Mouse (Mus musculus) heart, embryonic 13.5 days (tissue): Measurements from ENCODE around the gene Klf5. TPM values are rescaled to one million over a fixed set of nuclear protein-coding genes. Genes with fewer than 3 reads are reported as not detected.
A peak's percentile ranks its signal among the peaks of the same experiment; 100 is the strongest.

Source experiments
- ATAC-seq: fragments of 200-750 bp; cut with Nextera tagmentation; 2 replicates; pipeline ENCODE4 v1.8.0; 2017; ENCODE audit warnings: moderate TSS enrichment; ENCODE audit not compliant: insufficient number of reproducible peaks, low FRiP score, low TSS enrichment; ENCODE audit errors: extremely low read depth
- H3K27ac ChIP-seq: fragments of 300-500 bp; sonication (generic); replicated peaks from 2 replicates; pipeline ENCODE4 v1.5.1; 2015; ENCODE audit warnings: moderate library complexity, mild to moderate bottlenecking, inconsistent platforms
- H3K27me3 ChIP-seq: fragments of 300-500 bp; sonication (generic); replicated peaks from 2 replicates; pipeline ENCODE4 v1.6.1; 2015; ENCODE audit warnings: mild to moderate bottlenecking, inconsistent platforms
- H3K36me3 ChIP-seq: fragments of 300-500 bp; sonication (generic); 2 replicates; pipeline ENCODE4 v1.6.1; 2015; ENCODE audit warnings: mild to moderate bottlenecking, inconsistent platforms
- H3K4me1 ChIP-seq: fragments of 300-500 bp; sonication (generic); 2 replicates; pipeline ENCODE4 v1.6.1; 2015; ENCODE audit warnings: inconsistent platforms
- H3K4me2 ChIP-seq: fragments of 300-500 bp; sonication (generic); 2 replicates; pipeline ENCODE4 v1.6.1; 2015; ENCODE audit warnings: inconsistent platforms, mild to moderate bottlenecking, moderate library complexity
- H3K4me3 ChIP-seq: fragments of 300-500 bp; sonication (generic); 2 replicates; pipeline ENCODE4 v1.5.1; 2015; ENCODE audit warnings: moderate library complexity, mild to moderate bottlenecking, inconsistent platforms
- H3K9ac ChIP-seq: fragments of 300-500 bp; sonication (generic); 2 replicates; pipeline ENCODE4 v1.6.1; 2015; ENCODE audit warnings: inconsistent platforms, mild to moderate bottlenecking, moderate library complexity
- H3K9me3 ChIP-seq: fragments of 300-500 bp; sonication (generic); 2 replicates; pipeline ENCODE4 v1.6.1; 2016; ENCODE audit warnings: inconsistent platforms
- WGBS: fragments of 180-500 bp; shearing (Covaris S2); methylation state at CpG from one replicate; pipeline ENCODE4 v1.1.7; 2015; ENCODE audit warnings: mixed read lengths; 5-methylcytosine and 5-hydroxymethylcytosine counted together
- polyA plus RNA-seq: library from polyadenylated mRNA; unstranded; fragments of >200 nt; fragmentation: Nextera tagmentation; extraction: Ambion mirVana; gene quantifications from 2 replicates; pipeline ENCODE4 v1.2.1, GENCODE M21; 2015

Klf5 gene
- polyA plus RNA-seq, 1 experiment from 2014 or later: 2.3 TPM

DNA sequence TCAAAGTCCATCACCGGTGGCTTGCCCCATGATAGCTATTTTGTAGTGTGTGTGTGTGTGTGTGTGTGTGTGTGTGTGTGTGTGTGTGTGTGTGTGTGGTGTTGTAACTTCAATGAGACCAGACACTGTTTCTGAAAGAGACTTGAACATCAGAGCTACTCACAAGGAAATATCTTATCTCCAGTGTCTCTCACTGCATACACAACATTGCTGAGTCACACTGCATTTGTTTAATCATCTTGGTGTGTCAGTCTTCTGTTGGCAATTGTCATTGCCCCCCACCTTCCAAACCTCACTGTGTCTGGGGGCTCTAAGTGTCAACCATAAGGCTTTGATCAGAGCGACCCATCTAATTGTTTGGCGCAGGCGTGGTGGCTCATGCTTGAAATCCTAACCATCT lies 13.0 kb upstream of the Klf5 start:
- no peak overlapping the region for H3K27ac ChIP-seq
- ATAC-seq: no peak
- H3K27me3 ChIP-seq: no peaks in the 10 kb centered on the region
- no peak overlapping the region for H3K4me3 ChIP-seq
- no peaks in the 10 kb centered on the region for H3K36me3 ChIP-seq
- H3K9me3 ChIP-seq: no peaks in the 10 kb centered on the region
- no peak overlapping the region for H3K4me2 ChIP-seq
- no peaks in the 10 kb centered on the region for H3K4me1 ChIP-seq
- no peak overlapping the region for H3K9ac ChIP-seq
- 76% methylated on average over 4 of the region's 4 CpGs for WGBS

DNA sequence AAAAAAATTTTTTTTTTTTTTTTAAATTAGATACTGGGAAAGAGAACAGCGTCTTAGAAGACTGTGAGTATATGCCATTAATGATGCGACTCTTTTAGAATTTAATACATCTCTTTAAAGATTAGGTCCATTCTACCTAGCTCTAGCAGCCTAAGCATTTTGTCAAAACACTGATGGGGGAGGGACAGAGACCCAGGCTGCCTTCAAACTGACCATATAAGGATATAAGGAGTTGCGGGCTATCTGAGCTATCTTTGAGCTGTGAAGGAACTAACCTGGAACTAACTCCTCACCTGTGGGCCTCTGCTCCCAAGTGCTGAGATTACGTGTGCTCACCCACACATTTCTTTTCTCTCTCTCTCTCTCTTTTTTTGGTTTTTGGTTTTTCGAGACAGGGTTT lies 6.3 kb upstream of the Klf5 start:
- Histone ChIP-seq H3K4me1 (peaks cover 9% of the 10 kb centered on the region), H3K27me3 (0 out of 2 replicates have a peak, but pooled peaks cover 5% of the 10 kb centered on the region), H3K4me2 (no peak overlapping the region), H3K27ac (no peak overlapping the region), H3K36me3 (no peaks in the 10 kb centered on the region), H3K9me3 (no peaks in the 10 kb centered on the region), H3K4me3 (no peak overlapping the region), H3K9ac (no peak overlapping the region)
- ATAC-seq: no peak
- 90% methylated on average over 5 of the region's 5 CpGs for WGBS

DNA sequence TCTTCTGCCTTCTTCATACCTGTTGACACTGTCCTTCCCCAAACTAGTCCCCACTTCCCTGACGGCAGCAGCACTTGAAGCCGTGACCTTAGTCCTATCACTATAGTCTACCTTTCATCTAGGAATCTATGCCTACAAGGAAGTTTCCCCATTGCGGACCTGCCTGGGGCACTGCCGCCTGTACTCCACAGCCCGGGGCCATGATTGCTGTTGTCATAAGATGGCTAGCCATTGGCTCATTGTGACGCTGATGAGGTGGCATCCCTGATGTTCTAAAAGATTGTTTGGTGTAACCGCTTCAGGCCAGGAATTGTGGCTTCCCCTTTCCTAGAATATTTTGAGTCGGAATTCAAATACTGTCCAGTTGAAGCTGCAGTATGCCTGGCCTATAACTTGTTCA lies 4.1 kb upstream of the Klf5 start:
- Histone ChIP-seq H3K4me3 (no peak overlapping the region), H3K9me3 (no peaks in the 10 kb centered on the region), H3K27ac (no peak overlapping the region), H3K27me3 (peaks cover 12% of the 10 kb centered on the region; the same call in 1 of the 2 replicates), H3K4me1 (peaks cover 9% of the 10 kb centered on the region), H3K36me3 (no peaks in the 10 kb centered on the region), H3K4me2 (no peak overlapping the region), H3K9ac (no peak overlapping the region)
- ATAC-seq: no peak
- WGBS: 85% methylated on average over 8 of the region's 8 CpGs

DNA sequence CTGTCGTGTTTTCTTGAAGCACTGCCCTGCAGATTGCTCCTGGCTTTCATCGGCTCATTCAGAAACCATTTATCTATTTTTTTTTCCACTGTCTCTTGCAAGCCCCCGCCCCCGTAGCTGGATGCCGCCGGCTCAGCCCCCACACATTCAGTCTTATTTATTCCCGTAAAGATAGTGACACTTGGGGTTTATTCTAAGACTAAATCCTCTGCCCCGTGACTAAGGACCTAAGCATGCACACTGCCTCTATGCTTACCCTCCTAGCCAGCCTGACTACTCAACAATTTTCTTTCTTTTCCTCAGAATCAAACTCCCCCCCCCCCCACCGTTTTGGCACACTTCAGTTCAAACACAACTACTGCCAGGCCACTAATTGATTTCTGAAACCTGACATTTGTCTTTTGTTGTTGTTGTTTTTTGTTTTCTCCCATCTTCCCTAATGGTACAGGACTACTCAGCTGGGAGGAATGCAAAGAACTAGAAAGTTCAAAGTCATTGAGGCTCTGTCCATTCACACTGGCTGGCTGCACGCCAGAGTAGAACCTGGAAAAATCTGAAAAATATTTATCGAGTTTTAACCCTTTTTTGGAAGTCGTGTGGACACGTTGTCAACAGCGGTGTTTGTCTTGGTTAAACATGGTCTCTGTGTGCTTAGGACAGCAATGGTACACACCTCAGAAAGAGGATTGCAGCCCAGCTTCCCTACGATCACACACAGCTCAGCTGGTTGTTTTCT lies 2.7 kb upstream of the Klf5 start:
- H3K4me1 ChIP-seq: peaks cover 9% of the 10 kb centered on the region
- peak overlapping the region; percentile 40 for H3K4me2 ChIP-seq
- 33% methylated on average over 15 of the region's 15 CpGs for WGBS
- H3K27me3 ChIP-seq: peaks cover 22% of the 10 kb centered on the region; the same call in 1 of the 2 replicates
- no peak overlapping the region for H3K4me3 ChIP-seq
- no peak overlapping the region; the same call in 1 of the 2 replicates for H3K9ac ChIP-seq
- H3K9me3 ChIP-seq: no peaks in the 10 kb centered on the region
- no peaks in the 10 kb centered on the region for H3K36me3 ChIP-seq
- no peak overlapping the region for H3K27ac ChIP-seq
- ATAC-seq: no peak

DNA sequence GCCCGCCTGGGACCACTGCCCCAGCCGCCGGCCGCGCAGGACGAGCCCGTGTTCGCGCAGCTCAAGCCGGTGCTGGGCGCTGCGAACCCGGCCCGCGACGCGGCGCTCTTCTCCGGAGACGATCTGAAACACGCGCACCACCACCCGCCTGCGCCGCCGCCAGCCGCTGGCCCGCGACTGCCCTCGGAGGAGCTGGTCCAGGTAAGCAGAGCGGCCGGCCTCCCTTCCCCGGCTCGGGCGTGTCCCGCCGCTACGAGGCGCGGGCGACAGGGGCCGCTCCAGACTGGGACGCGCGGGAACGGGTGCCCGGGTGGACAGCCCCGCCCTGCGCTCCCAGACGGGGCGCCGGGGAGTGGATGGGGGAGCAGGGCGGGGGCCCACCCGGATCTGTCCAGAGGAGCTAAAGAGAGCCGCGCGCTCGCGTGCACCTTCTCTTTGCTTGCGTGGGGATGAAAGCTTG lies 561 bp downstream of the Klf5 start:
- Histone ChIP-seq H3K27me3 (peaks cover 25% of the 10 kb centered on the region; the same call in 1 of the 2 replicates), H3K4me2 (peak overlapping the region; percentile 89), H3K36me3 (peaks cover 10% of the 10 kb centered on the region; the same call in 1 of the 2 replicates), H3K4me3 (peak overlapping the region; percentile 79), H3K9ac (peak overlapping the region; percentile 84), H3K27ac (peak overlapping the region; percentile 39; the same call in 1 of the 2 replicates), H3K4me1 (peaks cover 9% of the 10 kb centered on the region), H3K9me3 (no peaks in the 10 kb centered on the region)
- peak; percentile 68; the same call in 1 of the 2 replicates for ATAC-seq
- under 1% methylated on average over 44 of the region's 60 CpGs for WGBS

DNA sequence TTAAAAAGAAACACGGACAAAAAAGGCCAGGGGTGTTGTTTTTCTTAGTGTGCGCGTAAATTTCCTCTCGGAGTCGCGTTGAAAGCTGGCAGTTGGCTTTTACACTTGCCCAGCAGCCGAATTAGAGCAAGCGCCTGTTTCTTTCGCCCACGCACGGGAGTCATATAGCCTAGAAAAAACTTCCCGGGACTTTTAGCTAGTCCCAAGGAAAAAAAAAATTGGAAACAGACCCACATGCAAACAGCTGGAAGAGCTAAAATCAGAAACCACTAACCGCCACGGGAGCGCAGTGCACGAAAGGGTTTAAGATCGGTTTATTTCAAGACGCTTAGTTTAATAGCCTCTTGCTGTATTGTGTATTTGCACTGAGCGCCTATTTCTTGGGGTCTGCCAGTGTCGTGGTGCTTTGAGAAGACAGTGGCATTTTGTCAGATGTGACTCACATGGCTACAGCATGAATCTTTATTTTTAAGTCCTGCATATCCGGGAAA lies 1.3 kb downstream of the Klf5 start:
- Histone ChIP-seq H3K9ac (peak overlapping the region; percentile 84), H3K4me2 (peak overlapping the region; percentile 89), H3K4me1 (peaks cover 9% of the 10 kb centered on the region), H3K27me3 (peaks cover 23% of the 10 kb centered on the region; the same call in 1 of the 2 replicates), H3K36me3 (peaks cover 10% of the 10 kb centered on the region; the same call in 1 of the 2 replicates), H3K4me3 (peak overlapping the region; percentile 79), H3K9me3 (no peaks in the 10 kb centered on the region), H3K27ac (no peak overlapping the region)
- ATAC-seq: no peak
- 7% methylated on average over 21 of the region's 21 CpGs for WGBS

DNA sequence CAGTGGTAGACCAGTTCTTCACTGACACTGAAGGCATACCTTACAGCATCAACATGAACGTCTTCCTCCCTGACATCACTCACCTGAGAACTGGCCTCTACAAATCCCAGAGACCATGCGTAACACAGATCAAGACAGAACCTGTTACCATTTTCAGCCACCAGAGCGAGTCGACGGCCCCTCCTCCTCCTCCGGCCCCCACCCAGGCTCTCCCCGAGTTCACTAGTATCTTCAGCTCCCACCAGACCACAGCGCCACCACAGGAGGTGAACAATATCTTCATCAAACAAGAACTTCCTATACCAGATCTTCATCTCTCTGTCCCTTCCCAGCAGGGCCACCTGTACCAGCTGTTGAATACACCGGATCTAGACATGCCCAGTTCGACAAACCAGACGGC lies 3.0 kb downstream of the Klf5 start:
- Histone ChIP-seq H3K4me1 (peaks cover 3% of the 10 kb centered on the region), H3K9me3 (no peaks in the 10 kb centered on the region), H3K4me2 (no peak overlapping the region), H3K36me3 (peaks cover 10% of the 10 kb centered on the region; the same call in 1 of the 2 replicates), H3K27ac (no peak overlapping the region), H3K9ac (no peak overlapping the region), H3K27me3 (peaks cover 20% of the 10 kb centered on the region; the same call in 1 of the 2 replicates), H3K4me3 (no peak overlapping the region)
- WGBS: 56% methylated on average over 11 of the region's 11 CpGs
- ATAC-seq: no peak

DNA sequence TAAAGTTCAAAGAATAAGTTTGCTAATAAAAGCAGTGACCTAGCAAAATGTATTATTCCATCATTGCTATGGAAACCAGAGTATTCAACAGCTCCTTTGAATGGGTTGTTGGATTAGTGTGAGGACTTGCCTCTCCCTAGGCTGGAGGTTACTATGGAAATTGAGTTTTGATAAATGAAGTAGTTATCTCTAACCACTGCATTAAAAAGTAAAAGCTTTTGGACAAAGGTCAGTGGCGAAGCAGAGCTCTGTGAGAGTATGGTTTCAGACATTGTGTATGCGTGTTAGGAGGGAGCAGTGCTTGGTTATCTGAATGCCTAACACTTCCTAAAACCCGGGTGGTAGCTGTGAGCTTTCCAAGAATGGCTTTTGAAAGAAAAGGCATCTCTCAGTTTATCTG lies 5.9 kb downstream of the Klf5 start:
- H3K27ac ChIP-seq: no peak overlapping the region

DNA sequence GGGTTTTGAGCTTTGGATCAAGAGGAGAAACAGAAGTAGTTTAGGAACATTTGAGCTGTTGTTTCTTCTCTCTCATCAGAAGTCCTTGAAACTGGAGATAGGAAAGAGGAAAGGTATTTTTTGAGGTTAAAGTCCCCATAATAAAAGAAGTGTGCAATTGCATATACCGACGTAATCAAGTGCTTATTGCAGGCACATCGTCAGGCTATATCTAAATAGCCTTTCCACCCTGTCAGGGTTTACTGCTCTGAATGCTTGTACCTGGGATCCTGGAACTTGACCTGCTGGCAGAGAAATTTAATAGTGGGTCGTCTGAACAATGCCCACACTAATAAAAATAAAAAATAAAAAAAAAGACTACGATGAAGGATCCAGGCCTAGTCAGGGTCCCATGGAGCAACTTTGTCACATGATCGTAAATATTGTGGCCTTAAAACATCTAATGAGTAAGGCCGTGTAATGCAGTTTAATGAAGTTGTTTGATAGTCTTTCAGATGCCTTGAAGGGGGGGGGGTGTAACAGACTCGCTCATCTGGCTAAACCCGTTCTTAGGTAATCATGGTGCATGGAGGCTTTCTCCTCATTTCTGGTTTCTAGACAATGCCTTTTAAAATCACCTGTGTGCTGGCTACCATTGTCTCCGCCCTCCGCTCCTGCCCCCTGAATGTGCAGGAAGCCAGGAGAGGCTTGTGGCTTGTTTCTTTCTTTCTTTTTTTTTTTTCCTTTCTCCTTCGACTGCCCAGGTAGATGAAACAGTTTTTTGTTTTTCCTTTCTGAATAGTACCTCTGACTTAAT lies 6.7 kb downstream of the Klf5 start:
- Histone ChIP-seq H3K27me3 (peaks cover 9% of the 10 kb centered on the region; the same call in 1 of the 2 replicates), H3K4me2 (no peak overlapping the region), H3K9ac (no peak overlapping the region), H3K4me3 (no peak overlapping the region), H3K36me3 (peaks cover 10% of the 10 kb centered on the region; the same call in 1 of the 2 replicates), H3K27ac (no peak overlapping the region), H3K9me3 (no peaks in the 10 kb centered on the region), H3K4me1 (peaks cover 11% of the 10 kb centered on the region)
- no peak for ATAC-seq
- WGBS: 88% methylated on average over 12 of the region's 12 CpGs

More for the DNA sequence above, 5.9 kb downstream of the Klf5 start:
- 65% methylated on average over 3 of the region's 3 CpGs for WGBS
- no peak overlapping the region for H3K4me2 ChIP-seq
- peaks cover 13% of the 10 kb centered on the region; the same call in 1 of the 2 replicates for H3K27me3 ChIP-seq
- ATAC-seq: no peak
- H3K9ac ChIP-seq: no peak overlapping the region
- peaks cover 11% of the 10 kb centered on the region for H3K4me1 ChIP-seq
- H3K4me3 ChIP-seq: no peak overlapping the region
- H3K9me3 ChIP-seq: no peaks in the 10 kb centered on the region
- H3K36me3 ChIP-seq: peaks cover 10% of the 10 kb centered on the region; the same call in 1 of the 2 replicates

DNA sequence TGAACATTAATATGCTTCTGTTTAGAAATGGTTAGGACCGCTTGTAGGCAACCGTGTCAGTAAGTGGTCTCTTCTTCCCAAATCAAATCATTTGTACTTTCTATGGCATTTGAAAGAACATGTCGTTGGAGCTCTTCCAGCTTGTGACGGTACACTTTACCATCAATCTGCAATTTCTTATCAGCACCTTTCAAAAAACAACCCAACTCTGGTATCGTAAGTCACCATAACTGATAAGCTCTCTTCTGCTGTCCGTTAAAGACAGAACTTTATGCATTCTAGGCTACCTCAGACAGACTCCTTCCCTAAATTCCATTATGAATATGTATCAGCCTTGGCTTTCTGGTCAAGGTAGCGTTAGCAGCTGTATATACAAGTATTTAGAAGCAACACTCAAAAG lies 7.9 kb downstream of the Klf5 start:
- Histone ChIP-seq H3K4me3 (no peak overlapping the region), H3K4me1 (peaks cover 11% of the 10 kb centered on the region), H3K9ac (no peak overlapping the region), H3K9me3 (no peaks in the 10 kb centered on the region), H3K36me3 (peaks cover 10% of the 10 kb centered on the region; the same call in 1 of the 2 replicates), H3K4me2 (no peak overlapping the region), H3K27me3 (no peaks in the 10 kb centered on the region), H3K27ac (no peak overlapping the region)
- ATAC-seq: no peak
- 39% methylated on average over 7 of the region's 7 CpGs for WGBS

DNA sequence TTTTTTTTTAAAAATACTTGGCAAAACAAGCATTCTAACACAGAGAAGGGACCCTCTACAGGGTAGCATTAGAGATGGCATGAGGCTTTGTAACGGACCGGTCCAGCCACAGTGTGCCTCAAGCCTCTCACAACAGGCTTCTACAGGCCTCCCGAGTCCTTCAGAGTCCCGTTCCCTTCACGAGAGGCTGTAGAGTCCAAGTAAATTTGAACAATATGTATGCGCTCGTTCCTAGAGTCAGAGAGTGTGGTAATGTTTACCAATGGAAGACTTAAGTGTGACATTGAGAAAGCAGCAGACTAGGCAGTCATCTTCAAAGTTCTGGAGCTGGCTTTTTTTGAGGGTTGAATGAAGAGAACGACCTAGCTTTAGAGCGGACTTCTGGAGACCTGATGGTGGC lies 11.1 kb downstream of the Klf5 start:
- 86% methylated on average over 9 of the region's 9 CpGs for WGBS
- Histone ChIP-seq H3K27me3 (no peaks in the 10 kb centered on the region), H3K4me1 (peaks cover 11% of the 10 kb centered on the region), H3K27ac (no peak overlapping the region), H3K9ac (no peak overlapping the region), H3K9me3 (no peaks in the 10 kb centered on the region), H3K36me3 (peaks cover 8% of the 10 kb centered on the region; the same call in 1 of the 2 replicates), H3K4me3 (no peak overlapping the region), H3K4me2 (no peak overlapping the region)
- ATAC-seq: no peak
